In the genomic region with DNA sequence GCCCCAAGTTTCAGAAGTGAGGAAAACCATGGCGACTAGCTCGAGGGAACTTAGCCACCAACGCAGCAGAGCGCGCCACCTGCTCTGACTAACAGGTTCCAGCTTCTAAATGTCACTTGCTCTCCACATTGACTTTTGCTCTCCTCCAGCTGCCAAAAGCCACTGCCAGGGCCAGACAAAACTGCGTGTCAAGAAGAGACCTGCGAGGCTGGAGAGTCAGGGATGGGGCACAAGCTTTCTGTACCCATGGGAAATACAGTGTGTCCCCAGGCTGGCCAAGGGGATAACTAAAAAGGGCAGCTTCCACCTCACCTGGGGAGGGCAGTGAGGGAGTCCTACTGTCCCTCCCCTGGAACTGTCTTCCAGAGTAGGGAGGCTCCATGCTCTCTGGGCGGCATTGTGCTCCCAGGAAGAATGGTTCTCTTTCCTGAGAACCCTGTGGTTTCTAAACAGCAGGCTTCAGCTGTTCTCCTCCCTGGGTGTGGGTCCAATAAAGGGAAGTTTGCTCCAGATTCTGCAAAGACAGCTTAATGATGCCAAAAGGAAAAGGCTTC, we compare ENCODE assay signal across 9 mouse cellular contexts. TPM values are rescaled to one million over a fixed set of nuclear protein-coding genes. Genes with fewer than 3 reads are reported as not detected.
A peak's percentile ranks its signal among the peaks of the same experiment; 100 is the strongest.
DNase-seq lines count a peak whose midpoint lies in the region; ATAC-seq and TF ChIP-seq lines count a peak whose summit lies in the region.
"Had no signal": no experiment of that assay in that cellular context is flagged by ENCODE, and none has a peak within 500 bp of the region (broad histone marks: within the 10 kb centered on the region; RNA-seq: fewer than 3 reads in every experiment).

No protein-coding gene starts in this region.

- no peaks in the 10 kb centered on the region for H3K79me2 ChIP-seq in macrophage (ENCODE audit: inconsistent target)

- no peak for ATAC-seq in cerebellum, adult (ENCODE audit: insufficient number of reproducible peaks, low FRiP score, low TSS enrichment)
- ATAC-seq in liver, embryonic 11.5 days (replicated peaks; ENCODE audit: low FRiP score), result no peak
- ATAC-seq in liver, postnatal 0 days, result no peak

- no peak for TF ChIP-seq CTCF in cerebellum, adult 2 months (IDR thresholded peaks at IDR 0.05; ENCODE audit: borderline replicate concordance, insufficient read depth, low read depth, low read length)
- TF ChIP-seq CTCF in liver, postnatal 0 days (IDR thresholded peaks at IDR 0.05; ENCODE audit: low read depth), result no peak

- H3K36me3 ChIP-seq in liver, embryonic 11.5 days (ENCODE audit: control insufficient read depth, insufficient read depth, low read length), result peaks cover 3% of the 10 kb centered on the region; the same call in 1 of the 2 replicates
- H3K36me3 ChIP-seq in liver, postnatal 0 days (replicated peaks; ENCODE audit: insufficient read depth, low read length), result peaks cover 5% of the 10 kb centered on the region
- no peaks in the 10 kb centered on the region for H3K36me3 ChIP-seq in macrophage (ENCODE audit: inconsistent target)

- no peak for TF ChIP-seq POLR2A in cerebellum, adult 2 months (IDR thresholded peaks at IDR 0.05; ENCODE audit: borderline replicate concordance, insufficient read depth, low read length)

- peaks cover 62% of the 10 kb centered on the region for H3K4me1 ChIP-seq in cerebellum, adult 2 months (ENCODE audit: control insufficient read depth, insufficient read depth, low read length)
- H3K4me1 ChIP-seq in liver, embryonic 11.5 days (replicated peaks; ENCODE audit: control insufficient read depth, insufficient read depth, low read length), result peaks cover 78% of the 10 kb centered on the region
- peaks cover 26% of the 10 kb centered on the region for H3K4me1 ChIP-seq in liver, postnatal 0 days (ENCODE audit: insufficient read depth)

- no peak overlapping the region for H3K4me2 ChIP-seq in liver, embryonic 11.5 days
- no peak overlapping the region for H3K4me2 ChIP-seq in liver, postnatal 0 days (ENCODE audit: low read depth, low read length)

- no peaks in the 10 kb centered on the region for H3K9me3 ChIP-seq in liver, embryonic 11.5 days (ENCODE audit: control insufficient read depth, low read length)
- H3K9me3 ChIP-seq in liver, postnatal 0 days (ENCODE audit: low read length), result no peaks in the 10 kb centered on the region

- WGBS in cerebellum, adult 2 months, result 14% methylated on average over 8 of the region's 8 CpGs
- whole genome bisulfite sequencing in liver, embryonic 11.5 days, result 90% methylated on average over 8 of the region's 8 CpGs
- WGBS in liver, postnatal 0 days (ENCODE audit: insufficient replicate concordance), result 79% methylated on average over 8 of the region's 8 CpGs
- WGBS in macrophage (ENCODE audit: missing documents), result 81% methylated on average over 8 of the region's 8 CpGs

- H3K27ac ChIP-seq in cerebellum, adult 2 months (ENCODE audit: insufficient read depth, low read length), result peak overlapping the region; percentile 72
- peak overlapping the region; percentile 48; the same call in 1 of the 2 replicates for H3K27ac ChIP-seq in liver, embryonic 11.5 days (ENCODE audit: low read depth, low read length)
- no peak overlapping the region for H3K27ac ChIP-seq in liver, postnatal 0 days (ENCODE audit: low read depth)
- H3K27ac ChIP-seq in macrophage, result peak overlapping the region; percentile 67

- H3K9ac ChIP-seq in liver, embryonic 11.5 days (ENCODE audit: low read depth, low read length), result no peak overlapping the region
- no peak overlapping the region for H3K9ac ChIP-seq in liver, postnatal 0 days (replicated peaks)

- peak; percentile 66 to 75 for DNase-seq in cerebellum, adult 2 months
- peak; percentile 26 for DNase-seq in liver, embryonic 11.5 days (ENCODE audit: low spot score)
- DNase-seq in liver, postnatal 0 days, result no peak
- peak; percentile 83 to 87 for DNase-seq in heart, adult 9 months (ENCODE audit: low spot score in 2 of 2)
- DNase-seq in adrenal gland, adult 18-20 months (ENCODE audit: low spot score in 2 of 2), result no peak
- DNase-seq in adrenal gland, postnatal 14 days, result no peak
- DNase-seq: kidney, adult 8-10 months had no signal

- H3K4me3 ChIP-seq in cerebellum, adult 2 months (replicated peaks; ENCODE audit: insufficient read depth, low read depth, low read length), result no peak overlapping the region
- H3K4me3 ChIP-seq in liver, embryonic 11.5 days (ENCODE audit: low read depth, low read length), result no peak overlapping the region
- H3K4me3 ChIP-seq in liver, postnatal 0 days (ENCODE audit: low read depth, low read length), result no peak overlapping the region
- H3K4me3 ChIP-seq in macrophage (ENCODE audit: inconsistent target), result no peak overlapping the region

- TF ChIP-seq EP300 in liver, postnatal 0 days (IDR thresholded peaks at IDR 0.05; ENCODE audit: low read depth), result no peak

- no peaks in the 10 kb centered on the region for H3K27me3 ChIP-seq in cerebellum, adult 2 months (ENCODE audit: control insufficient read depth, insufficient read depth, low read length)
- H3K27me3 ChIP-seq in liver, embryonic 11.5 days (replicated peaks; ENCODE audit: control insufficient read depth, insufficient read depth, low read length), result no peaks in the 10 kb centered on the region
- no peaks in the 10 kb centered on the region for H3K27me3 ChIP-seq in liver, postnatal 0 days (ENCODE audit: insufficient read depth, low read length)

RNA-seq across cellular contexts. Expression of a gene that starts 7.0 kb away (rescaled TPM):
- 150 and 157 TPM in 2 replicates for polyA plus RNA-seq in cerebellum, adult 2 months (2012; rRNA removed)
- polyA plus RNA-seq in liver, embryonic 11.5 days (2014; fragmentation: Nextera tagmentation; extraction: Ambion mirVana), result 24.6 and 28.1 TPM in 2 replicates
- polyA plus RNA-seq in liver, postnatal 0 days (2015; fragmentation: Nextera tagmentation; extraction: Ambion mirVana), result 154 TPM in 2 replicates
- total RNA-seq in macrophage (2018; cell fraction: chromatin; rRNA removed), result 1 to 10 TPM in 21 of 26 experiments, under 1 TPM in 5; 0.48 to 9.3 (median 2.8) TPM
- 1 to 10 TPM in 25 of 26 experiments, under 1 TPM in 1; 0.76 to 6.4 (median 3.9) TPM for total RNA-seq in macrophage (2018; cell fraction: cytosol; rRNA removed)
- total RNA-seq in macrophage (2018; cell fraction: nucleus; rRNA removed), result 10 to 100 TPM in 1 of 26 experiments, 1 to 10 TPM in 25; 1.6 to 13.6 (median 5.0) TPM
- polyA plus RNA-seq in macrophage (2018), result 2.6 to 6.5 TPM (median 2.9 TPM) in 3 replicates
- 10 to 100 TPM in 1 of 2 experiments, 1 to 10 TPM in 1; 8.5 to 10.5 TPM for total RNA-seq in adrenal gland, adult 18-20 months (2021)
- total RNA-seq in adrenal gland, postnatal 14 days (2021), result 12.1 and 26.9 TPM in 2 replicates

RNA-seq across cellular contexts. Expression of a gene that starts 33.3 kb away (rescaled TPM):
- 32.6 and 36.5 TPM in 2 replicates for polyA plus RNA-seq in cerebellum, adult 2 months (2012; rRNA removed)
- 7.2 TPM in 2 replicates for polyA plus RNA-seq in liver, embryonic 11.5 days (2014; fragmentation: Nextera tagmentation; extraction: Ambion mirVana)
- 2.3 and 2.9 TPM in 2 replicates for polyA plus RNA-seq in liver, postnatal 0 days (2015; fragmentation: Nextera tagmentation; extraction: Ambion mirVana)
- 100 to 1,000 TPM in 11 of 26 experiments, 10 to 100 TPM in 15; 59.5 to 135 (median 84.8) TPM for total RNA-seq in macrophage (2018; cell fraction: chromatin; rRNA removed)
- 10 to 100 TPM in 15 of 26 experiments, 1 to 10 TPM in 11; 4.1 to 19.7 (median 11.6) TPM for total RNA-seq in macrophage (2018; cell fraction: cytosol; rRNA removed)
- 10 to 100 TPM; 24.5 to 92.9 (median 52.1) TPM for total RNA-seq in macrophage (2018; cell fraction: nucleus; rRNA removed)
- polyA plus RNA-seq in macrophage (2018), result 9.6 to 14.6 TPM (median 10.1 TPM) in 3 replicates
- 10 to 100 TPM; 22.4 to 24.3 TPM for total RNA-seq in adrenal gland, adult 18-20 months (2021)
- total RNA-seq in adrenal gland, postnatal 14 days (2021), result 20.1 and 23.2 TPM in 2 replicates

Comparison
In these comparisons a context has a peak if more than half of its experiments do, and no peak if none do; other contexts are left out.
1. DNase-seq: peak in cerebellum, adult 2 months (2 of 2), liver, embryonic 11.5 days (single experiment) and heart, adult 9 months (2 of 2); none in liver, postnatal 0 days (single experiment), adrenal gland, adult 18-20 months (0 of 2) and adrenal gland, postnatal 14 days (single experiment).